Mouse (Mus musculus): Measurements from ENCODE around the gene Tenm2. TPM values are rescaled to one million over a fixed set of nuclear protein-coding genes. Genes with fewer than 3 reads are reported as not detected.

Gene Tenm2
- polyA plus RNA-seq, 1 experiment from 2014 or later, result 0.12 TPM

GRCm38 (mm10) chr11:36469811-36470551 is 765.8 kb downstream of the Tenm2 start:
- H3K9me3 ChIP-seq (ENCODE audit: control insufficient read depth), result no peaks in the 10 kb centered on the region
- WGBS, result 69% methylated on average over 9 of the region's 9 CpGs
- H3K4me2 ChIP-seq (replicated peaks; ENCODE audit: low read depth), result no peak overlapping the region
- H3K36me3 ChIP-seq (ENCODE audit: control insufficient read depth, insufficient read depth), result no peaks in the 10 kb centered on the region
- no peak for ATAC-seq
- H3K4me3 ChIP-seq (ENCODE audit: low read depth, low read length), result no peak overlapping the region
- no peak for TF ChIP-seq CTCF (IDR thresholded peaks at IDR 0.05; ENCODE audit: low read depth)
- H3K27ac ChIP-seq (ENCODE audit: low read depth, low read length), result no peak overlapping the region
- no peaks in the 10 kb centered on the region for H3K4me1 ChIP-seq (replicated peaks; ENCODE audit: control insufficient read depth, insufficient read depth, low read length)
- no peak overlapping the region for H3K9ac ChIP-seq (ENCODE audit: low read depth, low read length)
- no peaks in the 10 kb centered on the region for H3K27me3 ChIP-seq (replicated peaks; ENCODE audit: control insufficient read depth, insufficient read depth, low read length)

DNA sequence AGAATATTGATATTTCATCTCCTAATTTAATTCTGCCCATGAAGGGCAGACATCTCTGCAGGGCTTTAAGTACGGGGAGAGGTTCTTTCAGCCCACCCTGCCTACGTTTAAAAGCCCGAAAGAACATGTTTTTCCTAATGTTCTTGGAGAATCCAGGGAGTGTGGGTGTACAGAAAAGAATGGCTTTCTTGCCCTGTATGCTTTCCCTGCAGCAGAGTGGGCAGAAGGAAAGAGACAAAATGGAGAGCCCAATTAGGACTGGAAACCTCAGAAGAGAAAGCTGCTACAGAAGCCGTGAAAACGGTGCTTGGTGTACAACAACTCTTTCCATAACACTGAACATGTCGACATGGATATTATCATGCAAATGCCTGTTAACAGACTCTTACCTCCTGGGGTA is 777.3 kb downstream of the Tenm2 start:
- no peak overlapping the region for H3K9ac ChIP-seq (ENCODE audit: low read depth, low read length)
- WGBS, result 79% methylated on average over 6 of the region's 6 CpGs
- no peaks in the 10 kb centered on the region for H3K9me3 ChIP-seq (ENCODE audit: control insufficient read depth)
- ATAC-seq, result no peak
- no peak overlapping the region for H3K4me2 ChIP-seq (replicated peaks; ENCODE audit: low read depth)
- no peaks in the 10 kb centered on the region for H3K36me3 ChIP-seq (ENCODE audit: control insufficient read depth, insufficient read depth)
- H3K4me1 ChIP-seq (replicated peaks; ENCODE audit: control insufficient read depth, insufficient read depth, low read length), result no peaks in the 10 kb centered on the region
- no peak overlapping the region for H3K27ac ChIP-seq (ENCODE audit: low read depth, low read length)
- TF ChIP-seq CTCF (IDR thresholded peaks at IDR 0.05; ENCODE audit: low read depth), result no peak
- no peak overlapping the region for H3K4me3 ChIP-seq (ENCODE audit: low read depth, low read length)
- no peaks in the 10 kb centered on the region for H3K27me3 ChIP-seq (replicated peaks; ENCODE audit: control insufficient read depth, insufficient read depth, low read length)

- no peak for ATAC-seq
- no peaks in the 10 kb centered on the region for H3K27me3 ChIP-seq (replicated peaks; ENCODE audit: control insufficient read depth, insufficient read depth, low read length)
- H3K9ac ChIP-seq (ENCODE audit: low read depth, low read length), result no peak overlapping the region
- no peaks in the 10 kb centered on the region for H3K36me3 ChIP-seq (ENCODE audit: control insufficient read depth, insufficient read depth)
- no peak overlapping the region for H3K4me3 ChIP-seq (ENCODE audit: low read depth, low read length)
- H3K4me1 ChIP-seq (replicated peaks; ENCODE audit: control insufficient read depth, insufficient read depth, low read length), result no peaks in the 10 kb centered on the region
- H3K9me3 ChIP-seq (ENCODE audit: control insufficient read depth), result no peaks in the 10 kb centered on the region
- H3K27ac ChIP-seq (ENCODE audit: low read depth, low read length), result no peak overlapping the region
- 87% methylated on average over 6 of the region's 6 CpGs for WGBS
- TF ChIP-seq CTCF (IDR thresholded peaks at IDR 0.05; ENCODE audit: low read depth), result no peak
- H3K4me2 ChIP-seq (replicated peaks; ENCODE audit: low read depth), result no peak overlapping the region
Observed at GRCm38 (mm10) chr11:36454076-36454475, 781.7 kb downstream of the Tenm2 start.

DNA sequence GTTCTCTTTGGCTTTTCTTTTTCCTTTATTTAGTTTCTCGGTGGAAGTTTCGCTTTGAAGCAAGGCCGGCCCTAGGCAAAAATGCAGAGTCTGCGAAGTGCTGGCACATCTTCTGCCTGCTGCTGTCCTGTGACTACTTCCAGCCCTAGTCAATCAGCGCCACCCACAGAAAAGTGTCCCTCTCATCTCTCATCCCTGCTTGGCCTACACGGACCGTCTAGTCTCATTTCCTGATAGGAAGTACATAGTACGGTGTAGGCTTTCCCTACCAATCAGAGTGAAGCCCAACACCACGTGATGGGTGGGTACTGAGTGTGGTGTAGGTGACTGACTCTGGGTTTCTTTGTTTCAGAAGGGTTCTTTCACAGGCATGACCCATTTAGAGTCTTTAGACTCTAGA is 783.3 kb downstream of the Tenm2 start:
- no peak for TF ChIP-seq CTCF (IDR thresholded peaks at IDR 0.05; ENCODE audit: low read depth)
- Histone ChIP-seq H3K4me3 (ENCODE audit: low read depth, low read length) (no peak overlapping the region), H3K9ac (ENCODE audit: low read depth, low read length) (no peak overlapping the region), H3K4me1 (replicated peaks; ENCODE audit: control insufficient read depth, insufficient read depth, low read length) (no peaks in the 10 kb centered on the region), H3K4me2 (replicated peaks; ENCODE audit: low read depth) (no peak overlapping the region), H3K36me3 (ENCODE audit: control insufficient read depth, insufficient read depth) (no peaks in the 10 kb centered on the region), H3K9me3 (ENCODE audit: control insufficient read depth) (no peaks in the 10 kb centered on the region), H3K27ac (ENCODE audit: low read depth, low read length) (no peak overlapping the region), H3K27me3 (replicated peaks; ENCODE audit: control insufficient read depth, insufficient read depth, low read length) (no peaks in the 10 kb centered on the region)
- WGBS, result 70% methylated on average over 9 of the region's 9 CpGs
- ATAC-seq, result no peak

DNA sequence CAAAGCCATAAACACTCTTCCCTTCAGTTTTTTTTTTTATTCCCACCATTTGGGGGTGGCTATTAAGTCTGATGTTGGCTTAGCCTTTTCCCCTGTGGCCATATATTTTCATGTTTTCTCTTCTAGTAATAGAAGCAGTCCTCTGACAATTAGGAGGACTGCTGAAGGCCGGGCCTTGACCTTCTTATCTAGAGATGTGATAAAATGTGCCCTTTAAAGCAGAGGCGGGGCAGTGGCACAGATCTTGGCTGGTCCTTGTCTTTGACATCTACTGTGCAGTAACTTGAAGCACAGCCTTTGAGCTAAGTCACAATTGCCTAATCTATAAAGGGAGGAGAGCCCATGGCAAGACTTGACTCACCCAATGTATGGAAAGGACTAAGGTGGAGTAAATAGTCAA is 789.4 kb downstream of the Tenm2 start:
- ATAC-seq, result no peak
- TF ChIP-seq CTCF (IDR thresholded peaks at IDR 0.05; ENCODE audit: low read depth), result no peak
- H3K9me3 ChIP-seq (ENCODE audit: control insufficient read depth), result no peaks in the 10 kb centered on the region
- no peaks in the 10 kb centered on the region for H3K27me3 ChIP-seq (replicated peaks; ENCODE audit: control insufficient read depth, insufficient read depth, low read length)
- H3K36me3 ChIP-seq (ENCODE audit: control insufficient read depth, insufficient read depth), result no peaks in the 10 kb centered on the region
- 56% methylated on average over 2 of the region's 2 CpGs for WGBS
- H3K27ac ChIP-seq (ENCODE audit: low read depth, low read length), result no peak overlapping the region
- no peak overlapping the region for H3K9ac ChIP-seq (ENCODE audit: low read depth, low read length)
- no peak overlapping the region for H3K4me2 ChIP-seq (replicated peaks; ENCODE audit: low read depth)
- no peaks in the 10 kb centered on the region for H3K4me1 ChIP-seq (replicated peaks; ENCODE audit: control insufficient read depth, insufficient read depth, low read length)
- H3K4me3 ChIP-seq (ENCODE audit: low read depth, low read length), result no peak overlapping the region

- TF ChIP-seq CTCF (IDR thresholded peaks at IDR 0.05; ENCODE audit: low read depth), result no peak
- no peak overlapping the region for H3K27ac ChIP-seq (ENCODE audit: low read depth, low read length)
- no peak overlapping the region for H3K9ac ChIP-seq (ENCODE audit: low read depth, low read length)
- H3K27me3 ChIP-seq (replicated peaks; ENCODE audit: control insufficient read depth, insufficient read depth, low read length), result no peaks in the 10 kb centered on the region
- WGBS, result 91% methylated on average over 7 of the region's 7 CpGs
- H3K36me3 ChIP-seq (ENCODE audit: control insufficient read depth, insufficient read depth), result no peaks in the 10 kb centered on the region
- no peak for ATAC-seq
- no peak overlapping the region for H3K4me2 ChIP-seq (replicated peaks; ENCODE audit: low read depth)
- H3K4me3 ChIP-seq (ENCODE audit: low read depth, low read length), result no peak overlapping the region
- no peaks in the 10 kb centered on the region for H3K4me1 ChIP-seq (replicated peaks; ENCODE audit: control insufficient read depth, insufficient read depth, low read length)
- no peaks in the 10 kb centered on the region for H3K9me3 ChIP-seq (ENCODE audit: control insufficient read depth)
Observed at GRCm38 (mm10) chr11:36443821-36444220, 791.9 kb downstream of the Tenm2 start.

All from intestine, postnatal 0 days (tissue).